Mouse (Mus musculus) adrenal gland, postnatal 14 days (tissue): Measurements from ENCODE around the gene Zic4. TPM values are rescaled to one million over a fixed set of nuclear protein-coding genes. Genes with fewer than 3 reads are reported as not detected.
A peak's percentile ranks its signal among the peaks of the same experiment; 100 is the strongest.

Experiments used
- DNase-seq: peaks from one replicate; pipeline ENCODE4 v3.0.0; 2021; ENCODE audit warnings: mixed read lengths
- long read RNA-seq, 2 experiments: library from polyadenylated mRNA; stranded (forward); transcript quantifications; one replicate each; pipeline ENCODE4 v2.0.0; 2021
- total RNA-seq: library from RNA; stranded (reverse); gene quantifications from 2 replicates; pipeline ENCODE4 v1.2.3, GENCODE M21; 2021

Zic4 gene
- not detected in 2 replicates for total RNA-seq
- long read RNA-seq, experiment 1 = 0 reads
- long read RNA-seq, experiment 2 = 0 reads

- DNase-seq = peak; percentile 29
These were observed at the start of gene Zic4 for GRCm38 (mm10) chr9:91361856-91362601. Gene Zic4, plus strand, starts transcription at chr9:91362413.

DNA sequence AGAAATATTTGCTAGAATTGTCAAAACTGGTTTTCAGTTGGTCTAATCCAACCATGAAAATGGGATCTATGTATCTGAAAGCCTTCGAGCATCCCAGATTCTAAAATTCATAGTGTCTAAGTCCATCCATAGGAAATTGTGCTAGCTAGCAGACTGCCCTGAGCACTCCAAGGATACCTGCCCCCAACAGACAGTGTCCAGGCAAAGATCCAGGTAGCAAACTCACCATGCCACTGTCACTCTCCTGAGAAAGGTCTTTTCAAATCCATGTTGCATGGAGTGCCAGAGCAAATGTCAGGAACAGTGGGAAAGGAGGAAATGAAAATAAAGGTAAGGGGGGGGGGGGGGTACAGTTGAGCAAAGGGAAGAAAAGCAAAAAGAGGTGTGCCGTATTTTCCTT, 14.6 kb upstream of the Zic4 start:
- DNase-seq = no peak

GRCm38 (mm10) chr9:91348746-91349145, 13.5 kb upstream of the Zic4 start:
- DNase-seq = no peak

GRCm38 (mm10) chr9:91350211-91350791, 11.9 kb upstream of the Zic4 start:
- no peak for DNase-seq

- no peak for DNase-seq
These were observed 11.3 kb upstream of the Zic4 start for GRCm38 (mm10) chr9:91350861-91351291.

DNA sequence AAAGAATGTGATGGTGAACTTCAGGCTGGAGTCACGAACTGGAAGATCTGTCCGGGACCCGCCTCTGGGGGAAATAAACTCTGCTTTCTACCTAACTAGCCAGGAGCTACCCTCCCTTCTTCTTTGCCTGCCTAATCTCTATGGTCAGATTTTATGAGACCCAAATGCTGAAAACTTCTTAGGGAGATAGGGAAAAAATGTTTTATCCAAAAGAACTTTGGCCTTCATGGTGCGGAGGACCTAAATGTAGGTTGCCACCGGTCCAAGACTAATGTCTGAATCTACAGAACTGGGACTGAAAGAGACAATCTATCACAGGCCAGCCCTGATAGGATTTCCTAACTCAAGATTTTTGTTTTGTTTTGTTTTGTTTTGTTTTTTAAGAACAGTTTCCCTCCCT, 10.9 kb upstream of the Zic4 start:
- DNase-seq = no peak

DNA sequence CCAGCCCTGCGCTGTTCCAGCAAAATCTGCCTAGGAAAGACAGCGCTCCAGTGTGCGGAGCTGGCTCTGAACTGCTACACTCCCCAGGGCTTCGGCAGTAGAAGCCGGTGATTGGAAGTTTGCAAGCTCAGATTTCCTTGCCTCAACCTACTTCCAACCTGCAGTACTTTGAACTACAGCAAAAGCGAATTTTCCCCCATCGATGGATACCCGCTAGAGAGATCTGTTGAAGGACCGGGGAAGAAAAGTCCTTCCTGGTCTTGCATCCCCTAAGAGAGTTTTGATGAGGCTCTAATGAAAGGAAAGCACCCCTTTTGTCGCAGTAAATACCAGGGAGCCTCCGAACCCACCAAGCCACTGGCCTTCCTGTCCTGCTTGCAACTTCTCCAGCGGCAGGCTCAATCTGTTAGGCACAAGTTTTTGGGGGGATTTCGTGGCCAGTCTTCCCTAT, 10.2 kb upstream of the Zic4 start:
- DNase-seq = no peak

DNA sequence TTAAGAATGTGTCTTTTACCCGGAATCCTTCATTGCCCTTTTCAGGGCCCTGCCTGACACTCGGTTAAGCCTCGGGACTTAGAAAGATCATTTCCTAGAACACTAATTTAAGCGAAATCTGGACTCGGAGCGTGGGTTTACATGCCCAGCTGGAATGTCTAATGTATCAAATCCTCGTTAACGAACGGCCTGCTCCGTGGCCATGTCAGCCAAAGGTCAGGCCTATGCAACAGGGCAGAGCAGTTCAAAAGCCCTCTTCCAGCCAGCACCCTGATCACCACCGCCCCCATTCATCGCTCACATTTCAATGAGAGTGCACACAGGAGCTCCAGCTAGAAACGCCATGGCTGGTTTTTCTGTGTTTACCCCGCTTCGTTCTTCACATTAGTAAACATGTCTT, 9.4 kb upstream of the Zic4 start:
- DNase-seq = no peak

GRCm38 (mm10) chr9:91353551-91354433, 8.4 kb upstream of the Zic4 start:
- DNase-seq = no peak

DNA sequence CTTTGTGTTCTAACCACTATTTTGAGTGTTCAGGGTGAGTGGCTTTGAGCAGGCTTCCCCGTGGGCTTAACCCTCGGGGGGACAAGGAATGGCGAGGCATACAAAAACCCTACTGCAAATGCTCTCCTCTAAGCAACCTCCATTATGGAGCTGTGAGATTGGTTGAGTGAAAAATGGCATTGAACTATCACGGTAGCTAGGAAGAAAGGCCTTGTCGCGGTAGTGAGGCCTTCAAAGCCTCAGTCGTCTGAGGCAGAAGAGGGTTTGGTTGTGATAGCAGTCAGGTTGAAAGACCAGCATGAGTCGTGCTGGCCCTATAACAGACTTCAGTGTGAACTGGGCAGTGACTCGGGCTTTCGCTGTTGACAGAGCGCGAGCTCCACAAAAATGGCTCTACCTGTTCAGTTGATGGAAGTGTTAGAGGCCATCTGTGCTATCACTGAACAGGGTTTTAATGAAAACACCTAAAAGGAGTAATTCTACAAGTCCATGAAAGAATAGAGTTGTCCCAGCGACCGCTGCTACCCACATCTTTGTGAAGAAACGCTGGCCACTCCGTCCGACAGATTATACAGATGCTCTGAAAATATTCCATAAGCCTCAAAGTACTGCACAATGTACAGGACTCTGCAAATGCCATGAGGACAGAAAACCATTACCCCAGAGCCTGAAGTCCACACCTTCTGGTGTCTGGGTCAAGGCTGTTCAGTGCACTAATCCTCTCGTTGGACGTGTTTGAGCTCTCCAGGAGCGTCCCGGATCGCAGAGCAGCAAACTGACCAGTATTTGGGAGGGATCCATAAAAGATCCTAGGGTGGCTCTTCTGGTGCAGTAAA, 7.6 kb upstream of the Zic4 start:
- no peak for DNase-seq

- no peak for DNase-seq
These were observed 7.0 kb upstream of the Zic4 start for GRCm38 (mm10) chr9:91355270-91355589.

- DNase-seq = no peak
These were observed 6.4 kb upstream of the Zic4 start for GRCm38 (mm10) chr9:91355629-91356352.

- no peak for DNase-seq
These were observed 5.9 kb upstream of the Zic4 start for GRCm38 (mm10) chr9:91356353-91356740.

GRCm38 (mm10) chr9:91357321-91357720, 4.9 kb upstream of the Zic4 start:
- DNase-seq = no peak

DNA sequence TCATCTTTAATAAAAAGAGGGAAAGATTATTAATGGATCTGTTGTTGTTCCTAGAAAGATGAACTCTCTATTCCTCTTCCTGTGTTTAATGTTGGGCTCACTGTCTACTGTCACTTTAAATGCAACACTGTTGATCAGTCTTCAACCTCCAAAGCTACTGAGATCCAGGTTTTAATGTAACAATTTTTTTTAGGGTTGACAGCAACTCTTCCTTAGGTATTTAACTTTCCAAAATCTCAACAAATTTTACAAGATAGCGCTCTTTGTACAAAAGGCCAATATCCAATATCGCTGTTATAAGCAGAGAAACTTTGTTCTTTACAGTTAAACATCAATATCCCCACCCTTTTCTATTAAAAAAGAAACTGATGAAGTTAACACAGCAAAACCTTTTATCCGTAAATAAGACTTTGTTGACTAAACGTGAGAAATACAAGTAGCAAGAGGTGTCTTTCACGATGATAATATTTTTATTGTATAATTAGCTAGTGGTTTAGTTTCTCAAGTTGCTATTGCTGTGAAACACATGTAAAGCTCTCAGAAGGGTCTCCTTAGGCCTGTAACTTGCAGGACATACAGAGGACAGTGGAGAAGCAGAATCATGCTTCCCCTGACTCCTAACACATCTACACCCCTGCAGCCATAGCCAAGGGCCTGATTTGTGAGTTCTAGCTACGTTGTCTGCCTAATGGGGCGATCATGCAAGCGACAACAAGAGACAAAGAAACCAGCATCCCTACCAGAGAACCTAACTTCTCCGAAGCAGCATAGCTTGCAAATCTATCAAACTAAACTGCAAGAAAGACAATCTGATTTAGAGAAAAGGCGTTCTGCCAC, 3.1 kb upstream of the Zic4 start:
- no peak for DNase-seq

DNA sequence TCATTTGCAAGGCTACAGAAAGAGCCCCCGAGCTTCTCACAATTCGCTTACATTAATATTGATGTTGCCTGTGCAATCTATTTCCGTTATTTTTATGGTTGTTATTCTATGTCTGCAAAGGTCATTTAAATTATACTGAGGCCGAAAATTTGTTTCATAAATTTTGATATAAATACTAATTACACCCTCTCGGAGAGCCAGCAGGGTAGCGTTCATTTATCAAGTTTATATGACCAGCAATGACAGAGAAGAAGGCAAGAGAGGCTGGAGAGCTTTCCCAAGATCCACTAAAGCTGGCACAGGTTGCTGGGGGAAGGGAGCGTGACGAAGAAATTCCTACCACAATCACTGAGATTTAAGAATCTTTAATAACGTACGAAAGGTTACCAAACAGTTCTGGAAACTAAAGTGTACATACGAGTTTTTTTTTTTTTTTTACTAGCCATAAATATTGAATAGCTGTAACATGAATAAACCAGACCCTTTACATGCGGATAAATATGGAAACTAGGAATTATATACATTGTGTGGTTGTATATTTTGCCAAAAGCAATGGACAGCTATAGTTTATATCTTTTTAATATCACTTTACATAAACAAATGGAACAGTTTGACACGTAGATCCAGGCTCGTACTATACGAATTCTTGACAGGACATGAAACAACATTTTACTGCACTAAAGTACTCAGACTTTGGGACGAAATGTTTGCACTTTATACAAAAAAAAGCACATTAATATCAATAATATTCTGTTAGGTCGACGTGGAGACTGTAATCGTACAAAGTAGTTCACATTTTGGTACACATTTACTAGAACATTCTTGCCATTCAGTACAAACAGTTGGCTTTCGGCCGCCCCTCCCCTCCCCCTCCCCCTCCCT, 1.8 kb upstream of the Zic4 start:
- DNase-seq = no peak

DNA sequence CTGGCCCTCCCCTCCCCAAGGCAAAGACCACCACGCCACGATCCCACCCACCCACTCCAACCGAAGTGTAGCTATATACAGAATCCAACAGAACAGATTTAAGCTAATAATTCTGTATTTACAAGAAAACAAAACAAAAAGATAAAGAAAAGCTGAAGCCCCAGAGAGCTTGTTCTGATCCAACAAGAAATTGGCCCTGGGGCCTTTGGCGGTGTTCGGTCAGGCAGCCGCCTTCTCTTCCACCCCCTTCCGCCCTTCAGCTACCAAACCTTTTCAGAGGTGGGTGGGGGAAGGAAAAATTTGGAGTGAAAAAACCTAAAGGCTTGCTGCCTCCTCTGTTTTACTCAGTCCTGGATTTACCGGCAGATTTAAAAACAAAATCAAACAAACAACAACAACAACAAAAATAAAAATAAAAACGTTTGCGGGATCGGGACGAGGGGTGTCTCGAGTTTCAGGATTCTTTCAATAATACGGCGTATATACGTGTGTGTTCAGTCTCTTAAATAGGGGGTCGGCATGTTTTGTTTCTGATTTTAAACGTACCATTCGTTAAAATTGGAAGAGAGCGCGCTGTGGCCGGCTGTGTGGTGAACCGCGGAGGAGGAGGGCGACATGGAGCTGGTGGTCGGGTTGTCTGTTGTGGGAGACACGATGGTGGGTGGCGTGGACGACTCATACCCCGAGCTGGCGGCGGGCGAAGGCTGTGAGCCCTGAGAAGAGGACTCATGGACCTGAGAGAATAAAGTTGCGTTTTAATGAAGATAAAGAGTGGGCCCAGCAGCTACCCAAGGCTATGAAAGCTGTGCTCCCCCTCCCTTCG, 969 bp upstream of the Zic4 start:
- DNase-seq = no peak

- DNase-seq = no peak
These were observed 958 bp downstream of the Zic4 start for GRCm38 (mm10) chr9:91363011-91363730.
